Comparison of ENCODE assay signal across 8 mouse cellular contexts in the genomic region with DNA sequence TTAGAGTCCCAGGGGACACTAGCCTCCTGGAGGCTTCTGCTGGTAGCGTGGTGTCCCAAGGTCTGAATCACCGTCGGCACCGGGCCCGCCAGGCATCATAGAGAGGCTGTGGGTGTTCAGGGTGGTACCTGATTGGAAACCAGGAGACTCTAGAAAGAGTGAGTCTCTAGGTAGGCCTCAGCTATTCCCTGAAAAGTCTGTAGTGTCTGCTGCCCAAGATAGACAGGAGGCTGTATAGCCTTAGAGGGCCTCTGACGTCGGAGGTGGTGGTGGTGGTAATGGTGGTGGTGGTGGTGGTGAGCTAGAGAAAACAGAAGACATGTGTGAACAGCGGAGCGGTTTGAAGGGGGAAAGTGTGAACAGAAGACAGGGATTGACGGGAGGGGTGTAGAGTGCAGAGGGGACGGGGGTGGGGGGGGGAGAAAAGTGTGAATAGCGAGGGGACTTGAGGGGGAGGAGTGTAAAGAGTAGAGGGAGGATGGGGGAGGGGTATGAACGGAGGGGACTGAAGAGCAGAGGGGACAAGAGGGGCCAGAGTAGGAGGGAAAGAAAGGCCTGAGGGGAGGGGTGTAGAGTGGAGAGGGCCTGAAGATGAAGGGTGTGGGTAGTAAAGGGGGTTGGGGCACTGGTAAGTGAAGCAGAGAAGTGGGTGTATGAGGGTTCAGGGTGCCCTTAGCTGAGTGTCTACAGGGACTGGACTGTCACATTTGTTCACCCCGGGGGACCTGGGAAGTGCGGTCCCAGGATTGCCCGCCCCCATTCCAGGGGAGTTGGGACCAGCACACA.
DNase-seq lines count a peak whose midpoint lies in the region; ATAC-seq and TF ChIP-seq lines count a peak whose summit lies in the region.
"Had no signal": no experiment of that assay in that cellular context is flagged by ENCODE, and none has a peak within 500 bp of the region (broad histone marks: within the 10 kb centered on the region; RNA-seq: fewer than 3 reads in every experiment).

No protein-coding gene starts in this region.

- WGBS in forebrain, embryonic 11.5 days: 18% methylated on average over 16 of the region's 16 CpGs
- 26% methylated on average over 16 of the region's 16 CpGs for WGBS in intestine, embryonic 14.5 days
- 25% methylated on average over 16 of the region's 16 CpGs for WGBS in neural tube, embryonic 15.5 days

- no peak for TF ChIP-seq CTCF in left cerebral cortex, adult 2 months (IDR thresholded peaks at IDR 0.05)

- peak overlapping the region; percentile 3; the same call in 1 of the 2 replicates for H3K9ac ChIP-seq in forebrain, embryonic 11.5 days (ENCODE audit: low read length)
- no peak overlapping the region for H3K9ac ChIP-seq in intestine, embryonic 14.5 days (ENCODE audit: low read length)
- H3K9ac ChIP-seq in neural tube, embryonic 15.5 days (replicated peaks): peak overlapping the region; percentile 58

- no peaks in the 10 kb centered on the region for H3K9me3 ChIP-seq in forebrain, embryonic 11.5 days (ENCODE audit: control insufficient read depth, low read length)
- H3K9me3 ChIP-seq in intestine, embryonic 14.5 days (ENCODE audit: control insufficient read depth, low read length): no peaks in the 10 kb centered on the region
- H3K9me3 ChIP-seq in neural tube, embryonic 15.5 days (replicated peaks): no peaks in the 10 kb centered on the region

- H3K4me2 ChIP-seq in forebrain, embryonic 11.5 days (ENCODE audit: low read depth, low read length, severe bottlenecking): peak overlapping the region; percentile 83
- H3K4me2 ChIP-seq in intestine, embryonic 14.5 days (ENCODE audit: low read length): peak overlapping the region; percentile 67
- peak overlapping the region; percentile 91 for H3K4me2 ChIP-seq in neural tube, embryonic 15.5 days

- peak overlapping the region; percentile 98 for H3K27ac ChIP-seq in left cerebral cortex, adult 2 months
- no peak overlapping the region for H3K27ac ChIP-seq in forebrain, embryonic 11.5 days (ENCODE audit: low read depth, low read length)
- H3K27ac ChIP-seq in intestine, embryonic 14.5 days (ENCODE audit: low read depth): no peak overlapping the region
- peak overlapping the region; percentile 92 for H3K27ac ChIP-seq in neural tube, embryonic 15.5 days (replicated peaks)

- H3K27me3 ChIP-seq in forebrain, embryonic 11.5 days (ENCODE audit: control insufficient read depth, insufficient read depth, low read length): peaks cover 34% of the 10 kb centered on the region
- H3K27me3 ChIP-seq in intestine, embryonic 14.5 days (replicated peaks; ENCODE audit: control insufficient read depth, insufficient read depth, low read length): peaks cover 45% of the 10 kb centered on the region
- 0 out of 2 replicates have a peak, but pooled peaks cover 9% of the 10 kb centered on the region for H3K27me3 ChIP-seq in neural tube, embryonic 15.5 days (replicated peaks)

- intact Hi-C loops in left cerebral cortex, adult 2 months (cut with DNase I): no loop called here

- no peak for DNase-seq in left cerebral cortex, adult 2 months (ENCODE audit: extremely low spot score in 1 of 2, low spot score in 2 of 2)
- no peak for DNase-seq in left cerebral cortex, adult 8-10 months (ENCODE audit: low spot score in 2 of 2)
- peak; percentile 51 for DNase-seq in forebrain, embryonic 11.5 days (ENCODE audit: low spot score)
- no peak for DNase-seq in intestine, embryonic 14.5 days (ENCODE audit: low spot score)
- DNase-seq in ovary, postnatal 36 days (ENCODE audit: low spot score): no peak
- no peak for DNase-seq in urinary bladder, postnatal 10 days (ENCODE audit: low spot score)
- DNase-seq: layer of hippocampus, postnatal 36 days had no signal

- H3K4me3 ChIP-seq in left cerebral cortex, adult 2 months: peak overlapping the region; percentile 52
- peak overlapping the region; percentile 41 for H3K4me3 ChIP-seq in forebrain, embryonic 11.5 days (ENCODE audit: low read depth, low read length)
- H3K4me3 ChIP-seq in intestine, embryonic 14.5 days (ENCODE audit: low read depth, low read length): peak overlapping the region; percentile 45
- peak overlapping the region; percentile 45 for H3K4me3 ChIP-seq in neural tube, embryonic 15.5 days (replicated peaks)

- no peak for ATAC-seq in forebrain, embryonic 11.5 days (replicated peaks; ENCODE audit: low FRiP score)
- 0 out of 2 replicates have a peak, but pooled peaks have one; percentile 22 for ATAC-seq in intestine, embryonic 14.5 days (replicated peaks; ENCODE audit: low FRiP score, low TSS enrichment, low read depth)
- no peak for ATAC-seq in neural tube, embryonic 15.5 days (ENCODE audit: low FRiP score)

- no peaks in the 10 kb centered on the region for H3K36me3 ChIP-seq in forebrain, embryonic 11.5 days (ENCODE audit: control insufficient read depth, insufficient read depth, low read length)
- H3K36me3 ChIP-seq in intestine, embryonic 14.5 days (ENCODE audit: control insufficient read depth, insufficient read depth, low read length): no peaks in the 10 kb centered on the region
- H3K36me3 ChIP-seq in neural tube, embryonic 15.5 days: no peaks in the 10 kb centered on the region

- H3K4me1 ChIP-seq in forebrain, embryonic 11.5 days (replicated peaks; ENCODE audit: control insufficient read depth, insufficient read depth, low read length): peaks cover 18% of the 10 kb centered on the region; the same call in 1 of the 2 replicates
- peaks cover 3% of the 10 kb centered on the region for H3K4me1 ChIP-seq in intestine, embryonic 14.5 days (replicated peaks; ENCODE audit: control insufficient read depth, insufficient read depth, low read length)
- H3K4me1 ChIP-seq in neural tube, embryonic 15.5 days: peaks cover 41% of the 10 kb centered on the region

Comparison
In these comparisons a context has a peak if more than half of its experiments do, and no peak if none do; other contexts are left out.
1. H3K27ac ChIP-seq: peak in left cerebral cortex, adult 2 months (single experiment) and neural tube, embryonic 15.5 days (single experiment); none in forebrain, embryonic 11.5 days (single experiment) and intestine, embryonic 14.5 days (single experiment).
2. Peak in every context shown above with its lines, with median percentiles within 50 percentile points of each other: H3K4me3 ChIP-seq and H3K4me2 ChIP-seq.